Mouse (Mus musculus): ENCODE measurements around the gene Gnb1l.
A peak's percentile ranks its signal among the peaks of the same experiment; 100 is the strongest.

Gene Gnb1l

GRCm38 (mm10) chr16:18543151-18543829, 44.8 kb downstream of the Gnb1l start:
- peak; percentile 54 for DNase-seq (ENCODE audit: low read depth, low spot score)

DNA sequence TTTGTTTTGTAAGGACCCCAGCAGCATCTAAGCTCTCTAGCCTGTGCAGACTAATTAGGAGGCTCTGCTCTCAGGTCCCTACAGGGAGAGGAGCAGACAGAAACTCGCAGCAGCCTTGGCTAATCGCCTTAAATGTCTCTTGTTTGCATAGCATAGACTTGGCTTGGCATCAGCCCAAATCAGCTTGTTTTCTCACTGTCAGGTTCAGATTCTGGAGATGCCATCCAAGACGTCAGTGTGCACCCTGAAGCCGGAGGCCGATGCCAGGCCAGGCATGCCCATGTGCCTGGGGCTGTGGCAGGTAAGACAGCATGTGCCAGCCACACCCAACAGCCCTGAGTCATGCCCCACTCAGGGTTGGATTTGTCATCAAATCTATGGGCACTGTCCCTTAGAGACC, 49.4 kb downstream of the Gnb1l start:
- peak; percentile 18 for DNase-seq (ENCODE audit: low read depth, low spot score)

- DNase-seq (ENCODE audit: low read depth, low spot score): no peak
Observed at GRCm38 (mm10) chr16:18551604-18552003, 53.1 kb downstream of the Gnb1l start.

- DNase-seq (ENCODE audit: low read depth, low spot score): no peak
Observed at GRCm38 (mm10) chr16:18552106-18552710, 53.7 kb downstream of the Gnb1l start.

GRCm38 (mm10) chr16:18554721-18555120, 56.2 kb downstream of the Gnb1l start:
- peak; percentile 56 for DNase-seq (ENCODE audit: low read depth, low spot score)

DNA sequence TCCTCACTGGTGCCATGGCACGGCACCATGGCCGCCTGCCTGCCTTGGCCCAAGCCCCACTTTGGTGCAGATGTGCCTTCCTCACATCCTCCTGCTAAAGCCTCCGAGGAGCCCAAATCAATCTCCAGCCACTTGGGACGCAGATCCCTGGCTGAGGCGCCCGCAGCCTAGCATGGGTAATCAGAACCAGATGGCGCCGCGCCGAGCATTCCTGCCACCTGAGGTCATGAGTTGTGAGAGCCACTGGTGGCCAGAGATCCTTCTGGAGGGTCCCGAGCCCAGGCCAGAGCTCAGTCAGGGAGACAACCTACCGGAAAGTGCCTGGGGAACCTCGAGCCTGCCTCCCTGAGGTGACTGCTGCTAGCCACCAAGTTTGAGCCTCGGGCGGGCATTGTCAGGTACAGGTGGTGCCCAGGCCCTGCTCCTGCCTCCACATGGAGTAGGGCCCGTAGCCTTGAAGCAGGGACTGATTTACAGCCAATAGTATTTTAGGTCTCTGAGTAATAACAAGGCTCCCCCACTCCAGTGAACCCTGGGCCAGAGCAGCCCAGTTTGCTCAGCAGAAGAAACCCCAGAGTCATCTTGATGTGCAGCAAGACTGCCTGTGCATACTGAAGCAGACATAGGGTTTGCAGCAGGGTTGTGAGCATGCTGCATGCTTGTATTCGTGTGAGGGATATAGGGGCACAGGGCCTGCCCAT, 56.9 kb downstream of the Gnb1l start:
- DNase-seq (ENCODE audit: low read depth, low spot score): peak; percentile 98

- DNase-seq (ENCODE audit: low read depth, low spot score): no peak
Observed at GRCm38 (mm10) chr16:18556461-18556860, 57.9 kb downstream of the Gnb1l start.

DNA sequence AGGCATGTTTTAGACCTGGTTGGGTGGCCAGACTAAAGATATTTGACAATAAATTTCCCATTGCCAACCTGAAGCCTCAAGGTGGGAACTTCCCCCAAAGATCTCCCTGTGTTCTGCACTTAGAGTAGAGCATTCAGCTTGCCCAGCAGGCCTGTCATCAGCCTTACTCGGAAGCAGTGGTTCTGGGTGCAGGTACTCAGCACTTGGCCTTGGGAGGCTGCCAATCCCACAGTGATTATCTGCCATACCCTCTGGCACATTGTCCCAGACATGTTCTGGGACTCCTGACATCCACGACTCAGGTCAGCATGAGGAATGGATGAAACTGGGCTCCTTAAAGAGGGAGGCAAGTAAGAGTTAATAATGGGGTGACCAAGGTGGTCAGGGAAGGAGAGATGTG, 66.0 kb downstream of the Gnb1l start:
- DNase-seq (ENCODE audit: low read depth, low spot score): no peak

DNA sequence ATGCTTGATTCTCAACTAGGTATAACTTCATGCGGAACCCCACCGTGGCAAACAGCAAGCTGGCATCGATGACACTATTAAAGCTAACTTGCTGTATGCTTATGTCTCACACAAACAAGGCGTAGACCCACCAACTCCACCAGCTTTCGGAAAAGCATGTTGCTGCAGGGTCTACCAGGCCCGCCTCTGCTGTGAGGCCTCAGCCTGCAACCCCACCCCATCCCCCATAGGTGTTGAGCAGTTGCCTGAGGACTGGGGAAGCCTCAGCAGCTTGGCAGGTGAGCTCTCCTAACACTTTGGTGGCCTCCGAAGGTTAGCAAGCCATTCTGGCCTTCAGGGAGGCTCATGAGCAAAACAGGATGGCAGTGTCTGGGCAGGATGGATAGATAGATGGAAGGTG, 70.1 kb downstream of the Gnb1l start:
- DNase-seq (ENCODE audit: low read depth, low spot score): no peak

DNA sequence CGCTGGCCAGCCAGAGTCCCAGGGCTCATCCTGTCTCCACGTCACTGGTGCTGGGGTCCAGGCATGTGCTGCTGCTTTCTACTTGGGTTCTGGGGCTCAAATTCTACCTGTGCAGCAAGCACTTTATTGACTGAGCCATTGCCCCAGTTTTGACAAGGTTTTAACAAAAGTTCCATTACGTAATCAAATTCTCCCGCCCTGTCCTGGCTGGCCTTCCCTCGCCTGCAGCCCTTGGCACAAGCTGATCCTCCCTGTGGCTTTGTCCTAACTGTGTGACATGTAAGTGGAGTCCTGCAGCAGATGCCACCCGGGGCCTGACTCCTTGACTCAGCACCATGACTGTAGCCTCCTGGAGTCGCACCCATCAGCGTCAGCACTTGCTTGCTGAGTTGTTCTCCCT, 75.7 kb downstream of the Gnb1l start:
- peak; percentile 20 for DNase-seq (ENCODE audit: low read depth, low spot score)

DNA sequence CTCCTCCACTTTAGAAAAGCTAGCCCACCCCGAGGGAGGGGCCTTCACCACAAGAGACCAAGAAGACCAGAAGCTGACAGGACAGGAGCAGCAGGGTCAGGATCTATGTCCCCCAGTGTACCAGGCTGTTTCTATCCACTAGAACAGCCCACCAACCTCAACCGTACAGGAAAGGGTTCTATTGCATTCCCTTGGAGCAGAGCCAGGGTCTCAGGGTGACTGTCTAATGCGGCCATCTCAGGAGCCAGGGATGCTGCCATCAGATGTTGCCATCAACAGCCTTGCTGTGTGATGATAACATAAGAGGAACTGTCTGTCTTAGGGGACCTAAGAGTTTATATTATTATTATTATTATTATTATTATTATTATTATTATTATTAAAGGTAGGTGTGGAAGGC, 78.6 kb downstream of the Gnb1l start:
- DNase-seq (ENCODE audit: low read depth, low spot score): no peak

- no peak for DNase-seq (ENCODE audit: low read depth, low spot score)
Observed at GRCm38 (mm10) chr16:18577599-18578160, 79.2 kb downstream of the Gnb1l start.

DNA sequence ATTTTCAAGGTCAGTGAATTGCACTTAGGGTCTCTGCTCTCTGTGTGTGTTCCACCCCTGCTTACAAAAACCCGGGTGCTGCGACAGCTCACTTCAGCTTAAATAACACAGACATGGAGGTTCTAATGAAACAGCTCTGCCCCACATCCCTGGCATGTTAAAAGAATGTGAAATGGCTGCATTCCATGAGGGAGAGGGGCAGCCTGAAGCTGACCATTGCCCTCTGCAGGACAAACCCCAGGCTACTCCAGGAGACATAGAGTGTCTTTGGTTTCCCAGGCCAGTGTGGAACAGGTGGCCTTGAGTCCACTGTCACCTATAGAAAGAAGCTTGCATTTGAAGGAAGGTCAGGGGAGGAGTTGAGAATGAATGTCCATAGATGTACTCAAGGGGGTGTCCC, 81.9 kb downstream of the Gnb1l start:
- DNase-seq (ENCODE audit: low read depth, low spot score): no peak

DNA sequence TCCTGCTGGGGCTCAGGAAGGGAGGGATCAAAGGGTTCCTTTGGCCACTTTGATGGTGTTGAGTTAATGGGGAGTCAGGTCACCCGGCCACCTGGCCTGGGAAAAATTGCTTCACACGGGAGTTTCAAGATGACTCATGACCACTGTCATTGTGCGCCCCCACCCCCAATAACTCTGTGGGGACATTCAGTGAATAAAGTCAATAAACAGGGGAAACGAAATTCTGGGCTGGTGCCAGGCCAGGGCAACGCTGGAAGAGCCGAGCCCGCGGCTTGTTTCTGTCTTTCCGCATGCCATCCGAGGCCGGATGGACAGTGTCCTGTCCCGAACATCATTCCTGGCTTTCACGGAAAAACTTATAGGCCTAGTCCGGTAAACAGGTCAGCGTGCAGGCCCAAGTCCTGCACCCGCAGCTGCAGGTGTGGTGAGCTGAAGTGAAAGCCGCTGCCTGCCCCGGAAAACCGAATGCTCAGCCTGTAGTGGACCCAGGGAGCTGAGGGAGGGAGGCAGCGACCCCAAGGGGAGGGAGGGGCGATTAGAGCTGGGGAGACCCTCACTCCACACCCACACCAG, 82.6 kb downstream of the Gnb1l start:
- DNase-seq (ENCODE audit: low read depth, low spot score): no peak

GRCm38 (mm10) chr16:18581623-18582205, 83.2 kb downstream of the Gnb1l start:
- DNase-seq (ENCODE audit: low read depth, low spot score): no peak

- DNase-seq (ENCODE audit: low read depth, low spot score): no peak
Observed at GRCm38 (mm10) chr16:18582426-18583148, 84.1 kb downstream of the Gnb1l start.

GRCm38 (mm10) chr16:18583169-18583568, 84.7 kb downstream of the Gnb1l start:
- no peak for DNase-seq (ENCODE audit: low read depth, low spot score)

DNA sequence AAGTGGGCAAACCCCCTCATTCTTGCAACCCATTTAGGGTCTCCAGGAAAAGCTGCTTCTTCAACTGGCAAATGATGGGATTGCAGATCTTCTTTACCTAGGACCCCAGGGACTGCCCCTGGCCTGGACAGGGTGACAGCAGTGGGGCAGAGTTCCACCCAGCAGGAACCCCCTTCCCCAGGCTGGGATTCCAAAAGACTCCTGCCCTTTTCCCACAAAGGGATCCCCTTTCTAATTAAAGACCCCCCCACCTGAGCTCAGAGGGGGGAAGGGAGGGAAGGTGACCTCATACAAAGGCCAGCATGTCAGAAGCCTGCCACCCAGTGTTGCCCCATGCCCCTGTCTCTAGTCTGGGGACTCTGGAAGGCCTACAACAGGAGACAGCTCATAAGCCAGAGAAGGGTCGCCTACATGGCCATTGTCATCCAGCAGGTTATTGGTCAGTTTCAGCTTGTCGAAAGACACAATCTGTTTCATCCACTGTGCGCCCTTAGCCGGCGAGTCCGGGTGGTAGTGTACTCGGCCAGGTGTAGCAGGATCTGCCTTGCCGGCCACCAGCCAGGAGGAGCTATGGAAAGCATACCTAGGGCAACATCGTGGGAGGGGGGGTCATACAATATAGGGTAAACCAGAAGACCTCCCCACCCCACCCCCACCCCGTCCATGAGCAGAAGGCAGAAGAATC, 85.3 kb downstream of the Gnb1l start:
- no peak for DNase-seq (ENCODE audit: low read depth, low spot score)

- no peak for DNase-seq (ENCODE audit: low read depth, low spot score)
Observed at GRCm38 (mm10) chr16:18584901-18585510, 86.5 kb downstream of the Gnb1l start.

- no peak for DNase-seq (ENCODE audit: low read depth, low spot score)
Observed at GRCm38 (mm10) chr16:18585676-18586075, 87.2 kb downstream of the Gnb1l start.
